Mouse (Mus musculus) adrenal gland, postnatal 14 days (tissue): ENCODE data around the gene Dock3. TPM values are rescaled to one million over a fixed set of nuclear protein-coding genes. Genes with fewer than 3 reads are reported as not detected.

ENCODE experiments used
- DNase-seq: peaks from one replicate; pipeline ENCODE4 v3.0.0; 2021; ENCODE audit warnings: mixed read lengths
- microRNA-seq, 2 experiments: library from miRNA; unstranded; fragments of <30 nt; microRNA quantifications; one replicate each; pipeline ENCODE4 v1.2.0; 2021
- total RNA-seq: library from RNA; stranded (reverse); gene quantifications from 2 replicates; pipeline ENCODE4 v1.2.3, GENCODE M21; 2021

The Dock3 gene
- total RNA-seq, 1 experiment from 2014 or later, result 3.4 TPM

DNA sequence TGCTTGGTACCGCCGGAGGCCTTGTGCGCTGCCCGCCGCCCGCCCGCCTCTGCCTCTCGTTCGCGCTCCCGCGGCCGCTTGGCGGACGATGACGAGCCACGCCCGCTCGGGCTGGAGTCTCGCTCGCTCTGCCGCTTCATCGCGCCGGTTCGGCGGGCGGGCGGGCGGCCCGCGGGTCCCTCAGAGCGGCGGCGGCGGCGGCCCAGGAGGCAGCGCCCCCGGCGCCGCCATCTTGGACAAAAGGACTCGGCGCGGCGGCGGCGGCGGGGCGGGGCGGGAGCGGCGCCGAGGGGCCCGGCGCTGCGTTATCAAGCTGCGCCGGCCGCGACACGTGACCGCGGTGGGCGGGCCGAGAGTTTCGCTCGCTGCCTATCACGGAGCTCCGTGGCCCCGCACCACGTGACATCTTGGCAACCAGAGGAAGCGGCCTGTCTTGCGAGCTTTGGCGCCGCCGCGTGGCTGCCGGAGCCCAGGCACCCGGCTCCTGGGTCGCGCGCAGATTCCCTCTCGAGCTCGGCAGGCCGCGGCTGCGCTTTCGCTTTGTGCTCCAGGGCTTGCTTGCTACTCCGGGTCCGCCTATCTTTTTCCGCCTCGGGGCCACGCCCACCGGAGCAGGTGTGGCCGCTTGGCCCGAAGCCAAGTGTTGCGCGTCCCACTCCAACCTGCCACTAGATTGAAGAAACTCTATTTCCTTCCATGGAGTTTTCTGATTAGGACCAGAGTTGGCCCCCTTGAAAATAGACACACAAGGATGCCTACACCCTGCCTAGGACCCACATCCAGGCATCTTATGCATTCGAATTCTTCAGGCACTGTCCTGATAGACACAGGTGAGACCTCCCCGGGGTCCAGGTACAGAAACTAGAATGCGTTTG is 344.6 kb downstream of the Dock3 start, which contains the start of gene Rbm15b:
Gene Rbm15b, minus strand, starts transcription at position 601 of the 875 bp plus-strand sequence.
- peak; percentile 99 for DNase-seq

DNA sequence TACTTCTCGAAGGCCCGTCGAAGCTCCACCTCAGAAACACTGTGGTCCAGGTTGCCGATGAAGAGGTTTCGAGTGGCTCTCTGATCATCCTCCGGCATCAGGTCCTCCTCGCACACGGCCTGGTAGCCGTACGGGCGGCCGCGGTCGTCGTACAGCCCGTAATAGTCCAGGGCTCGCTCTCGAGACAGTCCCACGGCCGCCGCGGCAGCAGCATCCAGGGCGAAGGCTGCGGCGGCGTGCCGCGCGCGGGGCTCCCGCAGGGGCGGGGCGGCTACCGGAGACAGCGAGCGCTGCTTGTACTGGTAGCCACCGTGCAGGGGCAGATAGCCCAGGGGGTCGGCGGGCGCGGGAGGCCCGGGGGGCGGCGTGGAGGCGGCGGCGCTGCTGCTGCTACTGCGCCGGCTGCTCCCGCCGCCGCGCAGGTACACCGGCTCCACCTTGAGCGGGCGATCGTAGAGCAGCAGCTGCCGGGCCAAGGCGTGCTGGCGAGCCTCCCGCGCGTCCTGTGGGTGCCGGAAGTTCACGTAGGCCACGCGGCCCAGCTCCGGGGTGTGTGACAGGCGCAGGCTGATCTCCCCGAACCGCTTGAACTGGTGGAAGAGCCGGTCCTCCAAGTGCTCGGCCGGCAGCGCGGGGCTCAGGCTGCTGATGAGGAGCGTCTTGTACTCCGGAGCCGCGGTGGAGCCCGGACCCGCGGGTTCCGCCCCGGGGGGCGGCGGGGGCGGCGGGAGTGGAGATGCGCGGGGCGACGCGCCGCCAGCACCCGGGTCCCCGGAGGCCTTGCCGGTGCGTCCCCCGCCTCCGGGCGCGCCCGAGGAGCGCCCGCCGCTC is 345.6 kb downstream of the Dock3 start:
- peak; percentile 71 for DNase-seq

DNA sequence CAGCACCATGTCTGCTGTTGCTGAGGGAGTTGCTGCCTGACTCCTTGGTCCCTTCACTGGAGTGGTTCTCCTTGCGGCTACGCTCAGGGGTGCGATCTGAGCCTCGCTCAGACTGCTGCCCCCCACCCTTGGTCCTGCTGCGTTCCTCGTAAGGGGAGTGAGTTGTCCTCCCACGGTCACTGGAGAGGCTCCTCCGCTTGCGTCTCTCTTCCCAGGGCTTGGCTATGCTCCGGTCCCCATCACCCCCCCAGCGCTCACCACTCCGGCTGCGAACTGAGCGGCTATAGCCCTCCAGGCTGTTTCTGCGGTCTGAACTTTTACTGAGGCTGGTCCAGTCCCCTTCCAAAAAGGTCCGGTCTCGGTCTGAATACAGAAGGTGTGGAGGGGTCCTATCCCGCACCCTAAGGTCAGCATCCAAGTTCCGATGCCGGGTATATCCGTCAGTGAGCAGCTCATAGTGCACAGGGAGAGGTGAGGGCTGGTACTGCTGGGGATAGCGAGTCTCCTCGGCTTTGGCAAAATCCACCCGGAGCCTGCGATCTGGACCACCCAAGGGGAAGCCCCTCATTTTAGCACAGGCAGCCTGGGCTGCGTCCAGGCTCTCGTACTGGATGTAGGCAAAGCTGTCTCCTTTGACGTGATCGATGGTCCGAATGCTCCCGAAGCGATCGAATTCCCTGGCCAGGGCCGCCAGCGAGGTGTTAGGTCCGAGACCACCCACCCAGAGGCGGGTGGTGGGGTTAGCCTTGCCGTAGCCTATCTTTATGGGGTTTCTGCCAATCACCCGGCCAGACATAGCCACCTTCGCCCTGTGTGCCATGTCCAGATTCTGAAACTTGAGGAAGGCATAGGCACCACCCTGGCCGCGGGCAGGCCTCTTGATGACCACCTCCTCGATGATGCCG is 346.5 kb downstream of the Dock3 start:
- DNase-seq, result no peak

DNA sequence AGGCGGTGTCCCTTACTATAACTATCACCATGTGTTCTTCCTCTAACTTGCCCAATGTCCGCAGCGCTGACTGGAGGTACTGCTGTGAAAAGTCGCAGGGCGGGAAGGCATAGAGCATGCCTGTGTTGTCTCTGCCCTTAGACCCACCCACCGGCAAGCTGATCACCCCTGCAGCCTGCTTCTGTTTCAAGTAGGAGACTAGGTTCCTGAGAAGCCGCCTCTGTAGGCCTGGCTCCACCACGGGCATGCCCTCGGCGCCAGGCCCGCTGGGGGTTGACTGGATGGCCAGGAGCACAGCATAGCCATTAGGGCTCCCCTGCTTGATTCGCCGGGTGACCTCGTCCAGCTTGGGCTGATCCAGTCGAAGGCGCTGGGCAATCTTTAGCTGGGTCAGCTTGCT is 347.4 kb downstream of the Dock3 start:
- DNase-seq, result peak; percentile 19

GRCm38 (mm10) chr9:106883085-106883484 is 348.6 kb downstream of the Dock3 start:
- DNase-seq, result no peak

DNA sequence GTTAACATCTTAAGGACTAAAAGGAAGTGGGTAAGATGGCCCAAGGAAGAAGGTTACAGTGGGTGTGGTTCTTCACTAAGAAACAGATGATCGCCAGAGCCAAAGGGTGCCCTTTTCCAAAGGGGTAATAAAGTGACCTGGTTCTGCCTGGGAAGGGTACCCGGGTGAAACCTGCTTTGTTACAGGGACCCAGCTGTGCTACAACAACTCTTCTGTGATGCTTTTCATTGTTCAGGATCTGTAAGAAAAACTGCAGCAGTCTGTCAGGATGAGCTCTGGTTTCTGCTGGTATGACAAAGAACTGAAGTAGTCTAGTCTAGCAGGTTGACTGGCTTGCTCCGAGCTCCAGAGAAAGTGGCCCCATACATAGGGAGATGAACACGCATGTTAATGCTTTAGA is 349.5 kb downstream of the Dock3 start:
- no peak for DNase-seq

DNA sequence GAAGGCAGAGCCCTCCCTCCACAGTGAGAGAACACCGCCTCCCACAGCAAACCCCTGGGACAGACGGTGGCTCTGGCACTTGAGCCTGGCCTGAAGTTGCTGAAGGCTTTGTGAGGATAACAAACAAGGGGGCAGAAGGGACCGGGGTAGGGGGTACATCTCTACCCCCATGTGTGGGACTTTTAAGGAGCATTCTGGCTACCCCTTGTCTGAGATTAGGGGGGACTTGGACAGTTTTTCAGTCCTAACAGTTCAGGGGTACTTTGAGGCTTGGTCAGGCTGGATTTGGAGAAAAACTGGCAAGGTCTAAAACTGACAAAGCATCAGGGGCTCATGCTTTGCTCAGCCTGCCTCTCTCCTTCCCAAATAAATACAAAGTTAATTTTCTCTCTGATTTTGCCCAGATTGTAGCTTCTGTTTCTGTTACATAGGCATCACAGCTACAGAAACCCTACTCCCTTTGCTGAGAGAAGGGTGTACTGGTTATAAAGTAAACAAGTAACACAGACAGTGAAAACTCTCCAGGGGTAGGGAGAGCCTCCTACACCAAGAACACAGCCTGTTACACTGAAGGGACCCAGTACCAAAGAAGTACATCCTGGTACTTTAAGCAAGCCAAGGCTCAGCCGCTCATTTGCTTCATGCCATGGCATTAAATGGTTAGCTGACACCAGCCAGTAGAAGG is 350.5 kb downstream of the Dock3 start:
- DNase-seq, result no peak

DNA sequence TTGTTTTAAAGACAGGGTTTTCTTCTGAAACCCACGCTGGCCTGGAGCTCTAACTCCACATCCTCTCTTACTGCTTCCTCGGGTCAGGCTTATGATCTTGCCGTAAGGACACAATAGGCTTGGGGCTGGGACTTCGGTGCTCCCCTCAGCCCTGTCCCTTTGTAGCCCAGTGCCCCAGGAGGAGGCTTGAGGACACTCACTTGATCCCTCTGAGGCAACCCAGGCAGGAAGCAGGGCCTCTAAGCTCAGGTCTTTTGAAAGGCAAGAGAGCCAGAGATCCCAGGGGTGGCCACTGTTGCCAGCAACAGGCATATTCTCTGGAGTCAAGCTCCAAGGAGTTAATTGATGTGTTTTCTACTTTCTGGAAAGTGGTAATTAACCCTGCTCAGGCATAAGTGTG is 352.2 kb downstream of the Dock3 start:
- no peak for DNase-seq

DNA sequence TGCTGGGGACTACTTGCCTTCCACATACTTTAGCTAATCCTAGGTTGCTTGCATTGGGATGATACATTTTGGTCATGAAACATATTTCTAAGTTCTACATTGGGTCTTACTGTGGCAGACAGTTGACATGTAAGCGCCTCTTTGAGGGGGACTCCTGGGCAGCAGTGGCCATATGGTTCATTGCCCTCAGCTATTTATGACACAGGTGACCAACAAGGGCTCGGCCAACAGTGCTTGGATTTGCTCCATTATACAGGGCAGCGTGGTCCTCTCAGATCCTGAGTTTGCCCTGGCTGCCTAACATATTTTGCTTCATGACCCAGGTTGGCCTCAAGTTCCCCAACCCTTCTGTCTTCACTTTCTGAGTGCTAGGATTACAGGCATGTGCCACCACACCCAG is 355.0 kb downstream of the Dock3 start:
- DNase-seq, result no peak

GRCm38 (mm10) chr9:106874216-106874615 is 357.5 kb downstream of the Dock3 start:
- DNase-seq, result no peak

- DNase-seq, result no peak
These were observed 373.7 kb downstream of the Dock3 start for GRCm38 (mm10) chr9:106858036-106858435.

DNA sequence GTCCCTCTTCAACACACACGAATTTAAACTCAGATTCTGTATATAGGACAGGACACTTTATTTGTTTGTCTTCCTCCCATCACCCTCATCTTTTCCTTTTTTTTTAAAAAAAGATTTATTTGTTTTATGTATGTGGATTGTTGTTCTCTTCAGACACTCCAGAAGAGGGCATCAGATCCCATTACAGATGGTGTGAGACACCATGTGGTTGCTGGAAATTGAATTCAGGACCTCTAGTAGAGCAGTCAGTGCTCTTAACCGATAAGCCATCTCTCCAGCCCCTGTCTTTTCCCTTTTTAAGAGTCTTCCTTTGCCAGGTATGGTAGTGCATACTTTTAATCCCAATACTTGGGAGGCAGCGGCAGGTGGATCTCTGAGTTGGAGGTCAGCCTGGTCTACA is 375.0 kb downstream of the Dock3 start:
- DNase-seq, result no peak

Small RNA genes lying within 50 kb of the gene (microRNA-seq; reads per million reads assigned to microRNA genes)
- 0 reads per million in 2 experiments for gene Gm22238

Other genes with a start within 250 kb of the Dock3 start
- gene Mapkapk3, start 58.0 kb upstream of the Dock3 start, total RNA-seq, result 34.9 and 42.8 TPM in 2 replicates
- 20.5 and 63.5 TPM in 2 replicates for gene Cish, start 64.1 kb upstream of the Dock3 start, total RNA-seq
- gene Hemk1, start 106.4 kb upstream of the Dock3 start, total RNA-seq, result 23.1 and 23.9 TPM in 2 replicates
- 2.3 and 2.8 TPM in 2 replicates for gene 6430571L13Rik, start 108.7 kb upstream of the Dock3 start, total RNA-seq
- gene Cacna2d2, start 167.7 kb upstream of the Dock3 start, total RNA-seq, result 5.1 and 6.6 TPM in 2 replicates